Mouse (Mus musculus): ENCODE results near the gene Scn11a. TPM values are rescaled to one million over a fixed set of nuclear protein-coding genes. Genes with fewer than 3 reads are reported as not detected.

Gene Scn11a
- total and polyA plus RNA-seq, 3 experiments, result 0.13 to 0.54 (median 0.13) TPM

DNA sequence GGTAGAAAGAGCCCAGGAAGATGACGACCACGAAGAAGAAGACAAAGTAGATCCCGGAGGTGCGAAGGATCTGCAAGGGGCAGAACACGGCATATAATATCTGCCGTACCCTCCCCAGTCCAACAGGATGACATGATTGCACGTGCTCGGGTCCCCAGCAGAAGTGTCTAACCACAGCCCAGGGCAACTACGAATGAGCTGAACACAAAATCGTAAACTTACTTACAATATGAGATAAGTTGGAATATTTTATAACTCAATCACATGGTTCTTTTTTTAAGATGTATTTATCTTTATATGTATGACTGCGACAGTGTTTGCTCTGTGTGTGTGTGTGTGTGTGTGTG lies 20.8 kb downstream of the Scn11a start:
- DNase-seq (ENCODE audit: extremely low read depth), result peak; percentile 46
- in situ Hi-C loops (cut with MboI; ENCODE audit: low pct_ligation_motif_present, low pct_unique_long_range_greater_than_20kb, low sequenced_read_pairs), result no loop called here
- dilution Hi-C loops (cut with MboI; ENCODE audit: extremely low pct_ligation_motif_present, extremely low pct_unique_long_range_greater_than_20kb, low sequenced_read_pairs), result no loop called here
- H3K4me1 ChIP-seq (ENCODE audit: control insufficient read depth in 1 of 2, insufficient read depth in 2 of 2), result peaks cover 17 to 40% of the 10 kb centered on the region in 2 experiments
- peak overlapping the region; percentile 50 for H3K4me2 ChIP-seq (ENCODE audit: insufficient read depth, low read depth, poor library complexity, severe bottlenecking)
- H3K79me2 ChIP-seq (replicated peaks; ENCODE audit: control insufficient read depth, extremely low read depth, insufficient read depth, poor library complexity, severe bottlenecking), result no peaks in the 10 kb centered on the region
- H3K27me3 ChIP-seq (replicated peaks), result no peaks in the 10 kb centered on the region
- H3K9ac ChIP-seq (ENCODE audit: insufficient read depth, low read depth), result no peak overlapping the region
- H3K36me3 ChIP-seq (replicated peaks in 1 of 2; ENCODE audit: control insufficient read depth in 1 of 2, insufficient read depth in 1 of 2, low read length in 1 of 2), result no peaks in the 10 kb centered on the region
- peak overlapping the region; percentile 66 for H3K27ac ChIP-seq (ENCODE audit: insufficient read depth, low read depth)
- peak overlapping the region in 2 of 3 experiments; percentile 13 to 47 for H3K4me3 ChIP-seq (replicated peaks in 1 of 3; ENCODE audit: low read depth in 2 of 3, low read length in 2 of 3, poor library complexity in 1 of 3)
- TF ChIP-seq MAFK (IDR thresholded peaks at IDR 0.05; ENCODE audit: insufficient replicate concordance, low read length) (no peak), CTCF (conservative IDR thresholded peaks at IDR 0.05 in 1 of 2, IDR thresholded peaks at IDR 0.05 in 1 of 2; ENCODE audit: low read depth in 2 of 2, low read length in 2 of 2) (no peak), IRF4 (IDR thresholded peaks at IDR 0.05; ENCODE audit: low read depth, low read length) (0 out of 2 replicates have a peak, but pooled peaks have one; percentile 5), BHLHE40 (IDR thresholded peaks at IDR 0.05; ENCODE audit: low read depth, low read length) (peak; percentile 95), MAX (IDR thresholded peaks at IDR 0.05; ENCODE audit: low read length) (peak; percentile 90), MXI1 (IDR thresholded peaks at IDR 0.05; ENCODE audit: low read depth, low read length) (peak; percentile 87)
- H3K9me3 ChIP-seq (replicated peaks; ENCODE audit: low read length), result peaks cover 5% of the 10 kb centered on the region

DNA sequence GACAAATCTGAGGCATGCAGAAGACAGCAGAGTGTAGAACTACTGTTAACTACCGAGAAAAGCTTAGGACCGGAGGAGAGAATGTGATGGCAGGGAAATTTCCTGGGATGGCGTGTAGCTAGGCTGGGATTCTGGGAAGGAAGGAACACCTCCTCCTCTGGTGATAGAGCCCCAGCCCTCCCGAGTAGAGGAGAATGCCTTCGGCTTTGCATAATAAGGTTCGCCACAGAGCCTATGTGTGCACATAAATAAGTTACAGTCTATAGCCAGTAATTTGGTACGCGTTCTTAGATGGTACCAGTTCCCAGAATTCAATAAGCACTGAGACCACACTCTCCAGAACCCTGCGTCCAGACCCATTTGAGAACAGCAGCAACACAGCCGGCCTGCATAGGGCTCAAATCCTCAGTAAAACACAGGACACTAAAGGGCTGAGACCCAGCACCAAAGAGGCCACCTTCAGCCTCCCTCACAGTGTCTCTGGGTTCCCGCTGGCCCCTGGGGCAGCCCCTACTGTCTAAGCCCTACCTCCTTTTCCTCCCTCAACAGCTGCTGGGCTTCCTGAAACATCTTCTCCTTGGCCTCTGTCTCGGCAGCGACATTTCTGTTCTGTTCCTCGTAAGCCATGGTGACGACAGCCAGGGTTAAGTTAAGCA lies 21.3 kb downstream of the Scn11a start:
- peak overlapping the region; percentile 31; the same call in 1 of the 2 replicates for H3K9ac ChIP-seq (ENCODE audit: insufficient read depth, low read depth)
- dilution Hi-C loops (cut with MboI; ENCODE audit: extremely low pct_ligation_motif_present, extremely low pct_unique_long_range_greater_than_20kb, low sequenced_read_pairs), result no loop called here
- H3K79me2 ChIP-seq (replicated peaks; ENCODE audit: control insufficient read depth, extremely low read depth, insufficient read depth, poor library complexity, severe bottlenecking), result no peaks in the 10 kb centered on the region
- TF ChIP-seq ZMIZ1 (IDR thresholded peaks at IDR 0.05; ENCODE audit: low read depth, low read length) (no peak), BHLHE40 (IDR thresholded peaks at IDR 0.05; ENCODE audit: low read depth, low read length) (no peak), UBTF (IDR thresholded peaks at IDR 0.05; ENCODE audit: low read depth, low read length) (no peak), POLR2A (IDR thresholded peaks at IDR 0.05; ENCODE audit: low read depth, low read length) (peak; percentile 67), HCFC1 (IDR thresholded peaks at IDR 0.05; ENCODE audit: low read depth, low read length) (no peak), NELFE (IDR thresholded peaks at IDR 0.05; ENCODE audit: low read depth, low read length) (peak; percentile 60; the same call in 1 of the 2 replicates), EP300 (IDR thresholded peaks at IDR 0.05; ENCODE audit: low read length) (no peak), TBP (conservative IDR thresholded peaks at IDR 0.05; ENCODE audit: low read depth, low read length) (peak; percentile 44; the same call in 1 of the 2 replicates), TCF12 (IDR thresholded peaks at IDR 0.05; ENCODE audit: low read depth, low read length) (peak; percentile 83), PAX5 (IDR thresholded peaks at IDR 0.05; ENCODE audit: low read length) (no peak), MAX (IDR thresholded peaks at IDR 0.05; ENCODE audit: low read length) (no peak), KAT2A (IDR thresholded peaks at IDR 0.05; ENCODE audit: insufficient replicate concordance, low read length) (no peak), CHD2 (IDR thresholded peaks at IDR 0.05; ENCODE audit: low read length) (no peak), JUN (IDR thresholded peaks at IDR 0.05; ENCODE audit: insufficient read depth, low read depth, low read length) (no peak), IRF4 (IDR thresholded peaks at IDR 0.05; ENCODE audit: low read depth, low read length) (peak; percentile 42; the same call in 1 of the 2 replicates), JUND (conservative IDR thresholded peaks at IDR 0.05; ENCODE audit: low read depth, low read length) (no peak), SMC3 (IDR thresholded peaks at IDR 0.05; ENCODE audit: low read depth, low read length) (no peak), RCOR1 (conservative IDR thresholded peaks at IDR 0.05; ENCODE audit: low read depth, low read length) (no peak; the same call in 1 of the 2 replicates), ZKSCAN1 (IDR thresholded peaks at IDR 0.05; ENCODE audit: borderline replicate concordance, low read depth, low read length) (no peak), ZC3H11A (IDR thresholded peaks at IDR 0.05; ENCODE audit: low read depth, low read length) (no peak), NRF1 (IDR thresholded peaks at IDR 0.05; ENCODE audit: low read depth, low read length) (0 out of 2 replicates have a peak, but pooled peaks have one; percentile 16), MYC (IDR thresholded peaks at IDR 0.05; ENCODE audit: low read depth, low read length) (no peak), E2F4 (IDR thresholded peaks at IDR 0.05; ENCODE audit: insufficient replicate concordance, low read depth, low read length) (no peak), MAZ (IDR thresholded peaks at IDR 0.05; ENCODE audit: low read depth, low read length) (no peak), ELF1 (IDR thresholded peaks at IDR 0.05; ENCODE audit: low read depth, low read length) (peak; percentile 71), ZNF384 (IDR thresholded peaks at IDR 0.05; ENCODE audit: low read depth, low read length) (no peak), CHD1 (IDR thresholded peaks at IDR 0.05; ENCODE audit: low read depth, low read length) (0 out of 2 replicates have a peak, but pooled peaks have one; percentile 57), MXI1 (IDR thresholded peaks at IDR 0.05; ENCODE audit: low read depth, low read length) (no peak), POLR2AphosphoS2 (IDR thresholded peaks at IDR 0.05; ENCODE audit: low read depth, low read length) (no peak), USF1 (IDR thresholded peaks at IDR 0.05; ENCODE audit: low read depth, low read length) (no peak)

More for the DNA sequence above, 21.3 kb downstream of the Scn11a start:
- peak overlapping the region in 2 of 3 experiments; percentile 13 to 47 for H3K4me3 ChIP-seq (replicated peaks in 1 of 3; ENCODE audit: low read depth in 2 of 3, low read length in 2 of 3, poor library complexity in 1 of 3)
- peak overlapping the region; percentile 50 for H3K4me2 ChIP-seq (ENCODE audit: insufficient read depth, low read depth, poor library complexity, severe bottlenecking)
- no peaks in the 10 kb centered on the region for H3K36me3 ChIP-seq (replicated peaks in 1 of 2; ENCODE audit: control insufficient read depth in 1 of 2, insufficient read depth in 1 of 2, low read length in 1 of 2)
- H3K9me3 ChIP-seq (replicated peaks; ENCODE audit: low read length), result peaks cover 5% of the 10 kb centered on the region
- H3K27ac ChIP-seq (ENCODE audit: insufficient read depth, low read depth), result peak overlapping the region; percentile 66
- no peaks in the 10 kb centered on the region for H3K27me3 ChIP-seq (replicated peaks)
- in situ Hi-C loops (cut with MboI; ENCODE audit: low pct_ligation_motif_present, low pct_unique_long_range_greater_than_20kb, low sequenced_read_pairs), result no loop called here
- peaks cover 17 to 40% of the 10 kb centered on the region in 2 experiments for H3K4me1 ChIP-seq (ENCODE audit: control insufficient read depth in 1 of 2, insufficient read depth in 2 of 2)
- peak; percentile 69 for DNase-seq (ENCODE audit: extremely low read depth)

Measured in CH12.LX (cell line).